Mouse (Mus musculus): ENCODE data around the gene Eif4b. TPM values are rescaled to one million over a fixed set of nuclear protein-coding genes. Genes with fewer than 3 reads are reported as not detected.

The Eif4b gene
- polyA plus RNA-seq, 1 experiment from 2014 or later, result 100 TPM

- Histone ChIP-seq H3K27ac (ENCODE audit: low read depth, low read length) (no peak overlapping the region), H3K4me2 (ENCODE audit: low read length) (no peak overlapping the region), H3K4me1 (ENCODE audit: control insufficient read depth, insufficient read depth, low read length) (no peaks in the 10 kb centered on the region), H3K27me3 (replicated peaks; ENCODE audit: control insufficient read depth, insufficient read depth, low read length) (no peaks in the 10 kb centered on the region), H3K9me3 (replicated peaks; ENCODE audit: control insufficient read depth, low read length) (no peaks in the 10 kb centered on the region), H3K4me3 (ENCODE audit: low read depth, low read length) (no peak overlapping the region), H3K36me3 (ENCODE audit: control insufficient read depth, insufficient read depth, low read length) (no peaks in the 10 kb centered on the region), H3K9ac (ENCODE audit: low read length) (no peak overlapping the region)
- no peak for DNase-seq (ENCODE audit: low spot score)
- WGBS, result 90% methylated on average over 3 of the region's 3 CpGs
- ATAC-seq, result no peak
Measured at GRCm38 (mm10) chr15:102044745-102045144, 28.8 kb upstream of the Eif4b start.

GRCm38 (mm10) chr15:102045691-102046090, 27.9 kb upstream of the Eif4b start:
- no peak overlapping the region for H3K4me3 ChIP-seq (ENCODE audit: low read depth, low read length)
- no peak overlapping the region for H3K4me2 ChIP-seq (ENCODE audit: low read length)
- no peaks in the 10 kb centered on the region for H3K27me3 ChIP-seq (replicated peaks; ENCODE audit: control insufficient read depth, insufficient read depth, low read length)
- no peak overlapping the region for H3K9ac ChIP-seq (ENCODE audit: low read length)
- no peak overlapping the region for H3K27ac ChIP-seq (ENCODE audit: low read depth, low read length)
- 91% methylated on average over 10 of the region's 10 CpGs for WGBS
- no peaks in the 10 kb centered on the region for H3K4me1 ChIP-seq (ENCODE audit: control insufficient read depth, insufficient read depth, low read length)
- no peaks in the 10 kb centered on the region for H3K36me3 ChIP-seq (ENCODE audit: control insufficient read depth, insufficient read depth, low read length)
- ATAC-seq (no peak), DNase-seq (ENCODE audit: low spot score) (no peak)
- no peaks in the 10 kb centered on the region for H3K9me3 ChIP-seq (replicated peaks; ENCODE audit: control insufficient read depth, low read length)

GRCm38 (mm10) chr15:102048006-102048405, 25.6 kb upstream of the Eif4b start:
- whole genome bisulfite sequencing, result 87% methylated on average over 6 of the region's 6 CpGs
- Histone ChIP-seq H3K4me2 (ENCODE audit: low read length) (no peak overlapping the region), H3K27ac (ENCODE audit: low read depth, low read length) (no peak overlapping the region), H3K36me3 (ENCODE audit: control insufficient read depth, insufficient read depth, low read length) (no peaks in the 10 kb centered on the region), H3K27me3 (replicated peaks; ENCODE audit: control insufficient read depth, insufficient read depth, low read length) (no peaks in the 10 kb centered on the region), H3K9me3 (replicated peaks; ENCODE audit: control insufficient read depth, low read length) (no peaks in the 10 kb centered on the region), H3K4me3 (ENCODE audit: low read depth, low read length) (no peak overlapping the region), H3K4me1 (ENCODE audit: control insufficient read depth, insufficient read depth, low read length) (no peaks in the 10 kb centered on the region), H3K9ac (ENCODE audit: low read length) (no peak overlapping the region)
- ATAC-seq (no peak), DNase-seq (ENCODE audit: low spot score) (no peak)

- no peaks in the 10 kb centered on the region for H3K36me3 ChIP-seq (ENCODE audit: control insufficient read depth, insufficient read depth, low read length)
- no peak for ATAC-seq
- H3K4me2 ChIP-seq (ENCODE audit: low read length), result no peak overlapping the region
- no peak overlapping the region for H3K9ac ChIP-seq (ENCODE audit: low read length)
- no peaks in the 10 kb centered on the region for H3K4me1 ChIP-seq (ENCODE audit: control insufficient read depth, insufficient read depth, low read length)
- H3K4me3 ChIP-seq (ENCODE audit: low read depth, low read length), result no peak overlapping the region
- no peak for DNase-seq (ENCODE audit: low spot score)
- no peak overlapping the region for H3K27ac ChIP-seq (ENCODE audit: low read depth, low read length)
- no peaks in the 10 kb centered on the region for H3K9me3 ChIP-seq (replicated peaks; ENCODE audit: control insufficient read depth, low read length)
- no peaks in the 10 kb centered on the region for H3K27me3 ChIP-seq (replicated peaks; ENCODE audit: control insufficient read depth, insufficient read depth, low read length)
Measured at GRCm38 (mm10) chr15:102049871-102050270, 23.7 kb upstream of the Eif4b start.

GRCm38 (mm10) chr15:102051920-102052683, 21.5 kb upstream of the Eif4b start:
- no peaks in the 10 kb centered on the region for H3K27me3 ChIP-seq (replicated peaks; ENCODE audit: control insufficient read depth, insufficient read depth, low read length)
- H3K4me3 ChIP-seq (ENCODE audit: low read depth, low read length), result peak overlapping the region; percentile 43
- 0% methylated on average over 27 of the region's 33 CpGs for WGBS
- no peaks in the 10 kb centered on the region for H3K9me3 ChIP-seq (replicated peaks; ENCODE audit: control insufficient read depth, low read length)
- H3K4me1 ChIP-seq (ENCODE audit: control insufficient read depth, insufficient read depth, low read length), result no peaks in the 10 kb centered on the region
- H3K27ac ChIP-seq (ENCODE audit: low read depth, low read length), result peak overlapping the region; percentile 55; the same call in 1 of the 2 replicates
- peak; percentile 91 for ATAC-seq
- H3K4me2 ChIP-seq (ENCODE audit: low read length), result peak overlapping the region; percentile 67
- peak; percentile 82 for DNase-seq (ENCODE audit: low spot score)
- peak overlapping the region; percentile 62 for H3K9ac ChIP-seq (ENCODE audit: low read length)
- H3K36me3 ChIP-seq (ENCODE audit: control insufficient read depth, insufficient read depth, low read length), result no peaks in the 10 kb centered on the region

- no peak overlapping the region for H3K4me2 ChIP-seq (ENCODE audit: low read length)
- no peaks in the 10 kb centered on the region for H3K27me3 ChIP-seq (replicated peaks; ENCODE audit: control insufficient read depth, insufficient read depth, low read length)
- no peaks in the 10 kb centered on the region for H3K36me3 ChIP-seq (ENCODE audit: control insufficient read depth, insufficient read depth, low read length)
- H3K4me1 ChIP-seq (ENCODE audit: control insufficient read depth, insufficient read depth, low read length), result no peaks in the 10 kb centered on the region
- 89% methylated on average over 15 of the region's 15 CpGs for WGBS
- no peak overlapping the region for H3K9ac ChIP-seq (ENCODE audit: low read length)
- no peaks in the 10 kb centered on the region for H3K9me3 ChIP-seq (replicated peaks; ENCODE audit: control insufficient read depth, low read length)
- no peak overlapping the region for H3K4me3 ChIP-seq (ENCODE audit: low read depth, low read length)
- ATAC-seq, result no peak
- DNase-seq (ENCODE audit: low spot score), result no peak
- H3K27ac ChIP-seq (ENCODE audit: low read depth, low read length), result no peak overlapping the region
Measured at GRCm38 (mm10) chr15:102056495-102057174, 16.9 kb upstream of the Eif4b start.

GRCm38 (mm10) chr15:102065661-102066325, 7.8 kb upstream of the Eif4b start:
- H3K27me3 ChIP-seq (replicated peaks; ENCODE audit: control insufficient read depth, insufficient read depth, low read length), result 0 out of 2 replicates have a peak, but pooled peaks cover 4% of the 10 kb centered on the region
- no peaks in the 10 kb centered on the region for H3K4me1 ChIP-seq (ENCODE audit: control insufficient read depth, insufficient read depth, low read length)
- no peaks in the 10 kb centered on the region for H3K36me3 ChIP-seq (ENCODE audit: control insufficient read depth, insufficient read depth, low read length)
- peak; percentile 93 for ATAC-seq
- no peaks in the 10 kb centered on the region for H3K9me3 ChIP-seq (replicated peaks; ENCODE audit: control insufficient read depth, low read length)
- H3K27ac ChIP-seq (ENCODE audit: low read depth, low read length), result no peak overlapping the region
- H3K4me2 ChIP-seq (ENCODE audit: low read length), result no peak overlapping the region
- H3K9ac ChIP-seq (ENCODE audit: low read length), result no peak overlapping the region
- H3K4me3 ChIP-seq (ENCODE audit: low read depth, low read length), result no peak overlapping the region
- peak; percentile 97 for DNase-seq (ENCODE audit: low spot score)
- WGBS, result 5% methylated on average over 20 of the region's 20 CpGs

- no peak overlapping the region for H3K4me2 ChIP-seq (ENCODE audit: low read length)
- 0 out of 2 replicates have a peak, but pooled peaks cover 4% of the 10 kb centered on the region for H3K27me3 ChIP-seq (replicated peaks; ENCODE audit: control insufficient read depth, insufficient read depth, low read length)
- ATAC-seq (no peak), DNase-seq (ENCODE audit: low spot score) (no peak)
- H3K9me3 ChIP-seq (replicated peaks; ENCODE audit: control insufficient read depth, low read length), result no peaks in the 10 kb centered on the region
- H3K36me3 ChIP-seq (ENCODE audit: control insufficient read depth, insufficient read depth, low read length), result no peaks in the 10 kb centered on the region
- no peak overlapping the region for H3K4me3 ChIP-seq (ENCODE audit: low read depth, low read length)
- no peak overlapping the region for H3K27ac ChIP-seq (ENCODE audit: low read depth, low read length)
- 75% methylated on average over 13 of the region's 13 CpGs for WGBS
- peaks cover 13% of the 10 kb centered on the region for H3K4me1 ChIP-seq (ENCODE audit: control insufficient read depth, insufficient read depth, low read length)
- H3K9ac ChIP-seq (ENCODE audit: low read length), result no peak overlapping the region
Measured at GRCm38 (mm10) chr15:102070476-102071467, 2.8 kb upstream of the Eif4b start.
